Comparison of ENCODE assay signal across 7 mouse cellular contexts in the genomic region with DNA sequence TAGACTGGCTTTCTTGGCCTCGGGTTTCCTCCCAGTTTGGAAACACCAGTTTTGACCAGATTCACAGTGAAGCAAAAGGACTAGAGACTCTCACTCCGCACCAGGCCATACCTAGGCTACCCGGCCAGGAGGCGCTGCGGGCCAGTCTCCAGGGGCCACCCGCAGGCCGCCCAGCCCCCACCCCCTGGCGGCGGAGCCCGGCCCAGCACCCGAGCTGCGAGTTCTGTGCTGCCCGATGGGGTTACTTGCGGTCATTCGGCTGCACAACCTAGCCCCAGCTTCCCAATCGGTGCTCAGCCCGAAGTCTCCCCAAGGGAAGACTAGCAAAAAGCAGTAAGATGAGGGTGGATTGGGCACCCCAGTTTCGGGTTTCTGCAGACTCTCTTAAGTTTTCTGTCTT. TPM values are rescaled to one million over a fixed set of nuclear protein-coding genes. Genes with fewer than 3 reads are reported as not detected.
DNase-seq lines count a peak whose midpoint lies in the region; ATAC-seq and TF ChIP-seq lines count a peak whose summit lies in the region.

No protein-coding gene starts in this region.

- H3K4me3 ChIP-seq in intestine, postnatal 0 days (ENCODE audit: low read depth, low read length), result peak overlapping the region; percentile 68
- peak overlapping the region; percentile 44 for H3K4me3 ChIP-seq in midbrain, embryonic 11.5 days (ENCODE audit: low read depth, low read length)

- no peaks in the 10 kb centered on the region for H3K36me3 ChIP-seq in intestine, postnatal 0 days (ENCODE audit: control insufficient read depth, insufficient read depth)
- no peaks in the 10 kb centered on the region for H3K36me3 ChIP-seq in midbrain, embryonic 11.5 days (ENCODE audit: control insufficient read depth, insufficient read depth, low read length)

- peak; percentile 95 for DNase-seq in adrenal gland, adult 2 months
- DNase-seq in embryo, embryonic 9.5 days (ENCODE audit: extremely low spot score), result peak; percentile 83
- peak; percentile 49 to 73 for DNase-seq in gastrocnemius, postnatal 4 days (ENCODE audit: low spot score in 2 of 2)
- peak; percentile 71 for DNase-seq in left cerebral cortex, postnatal 4 days
- DNase-seq in midbrain, embryonic 11.5 days (ENCODE audit: low spot score, missing footprints), result peak; percentile 97
- DNase-seq in right cerebral cortex, postnatal 4 days, result peak; percentile 71

- peak overlapping the region; percentile 45; the same call in 1 of the 2 replicates for H3K9ac ChIP-seq in intestine, postnatal 0 days (ENCODE audit: low read depth, low read length)
- peak overlapping the region; percentile 53 for H3K9ac ChIP-seq in midbrain, embryonic 11.5 days (ENCODE audit: low read length)

- intact Hi-C loops in left cerebral cortex, postnatal 4 days (cut with DNase I), result no loop called here

- WGBS in intestine, postnatal 0 days, result 2% methylated on average over 18 of the region's 18 CpGs
- 1% methylated on average over 18 of the region's 18 CpGs for WGBS in midbrain, embryonic 11.5 days

- no peaks in the 10 kb centered on the region for H3K27me3 ChIP-seq in intestine, postnatal 0 days (replicated peaks; ENCODE audit: control insufficient read depth, insufficient read depth, low read length)
- no peaks in the 10 kb centered on the region; the same call in none of the 2 replicates for H3K27me3 ChIP-seq in midbrain, embryonic 11.5 days (ENCODE audit: control insufficient read depth, insufficient read depth, low read length)

- H3K4me1 ChIP-seq in intestine, postnatal 0 days (replicated peaks; ENCODE audit: control insufficient read depth, insufficient read depth, low read length), result no peaks in the 10 kb centered on the region; the same call in 1 of the 2 replicates
- H3K4me1 ChIP-seq in midbrain, embryonic 11.5 days (ENCODE audit: control insufficient read depth, insufficient read depth, low read length), result peaks cover 5% of the 10 kb centered on the region; the same call in 1 of the 2 replicates

- no peaks in the 10 kb centered on the region for H3K9me3 ChIP-seq in intestine, postnatal 0 days (ENCODE audit: control insufficient read depth)
- H3K9me3 ChIP-seq in midbrain, embryonic 11.5 days (ENCODE audit: control insufficient read depth, low read length), result no peaks in the 10 kb centered on the region

- H3K4me2 ChIP-seq in intestine, postnatal 0 days (replicated peaks; ENCODE audit: low read depth), result peak overlapping the region; percentile 91
- peak overlapping the region; percentile 59 for H3K4me2 ChIP-seq in midbrain, embryonic 11.5 days

- TF ChIP-seq CTCF in intestine, postnatal 0 days (IDR thresholded peaks at IDR 0.05; ENCODE audit: low read depth), result peak; percentile 92

- peak; percentile 86 for ATAC-seq in intestine, postnatal 0 days
- peak; percentile 66 for ATAC-seq in midbrain, embryonic 11.5 days (ENCODE audit: low FRiP score)

- no peak overlapping the region for H3K27ac ChIP-seq in intestine, postnatal 0 days (ENCODE audit: low read depth, low read length)
- no peak overlapping the region for H3K27ac ChIP-seq in midbrain, embryonic 11.5 days (ENCODE audit: low read depth, low read length)

RNA-seq across cellular contexts. Expression of a gene that starts 1.1 kb away (rescaled TPM):
- 100 to 1,000 TPM; 137 to 213 TPM for total RNA-seq in adrenal gland, adult 2 months (2021)
- 15.7 and 27.8 TPM in 2 replicates for polyA plus RNA-seq in adrenal gland, adult 2 months (2012; rRNA removed)
- 10 to 100 TPM; 13.1 to 17.0 TPM for total RNA-seq in gastrocnemius, postnatal 4 days (2021)
- polyA plus RNA-seq in intestine, postnatal 0 days (2015; fragmentation: Nextera tagmentation; extraction: Ambion mirVana), result 1.4 and 1.5 TPM in 2 replicates
- total RNA-seq in left cerebral cortex, postnatal 4 days (2021), result 10 to 100 TPM; 34.3 to 34.8 TPM
- polyA plus RNA-seq in midbrain, embryonic 11.5 days (2014; fragmentation: Nextera tagmentation; extraction: Ambion mirVana), result 5.4 and 5.8 TPM in 2 replicates
